Mouse (Mus musculus): Measurements from ENCODE around the gene 3830406C13Rik.

DNA sequence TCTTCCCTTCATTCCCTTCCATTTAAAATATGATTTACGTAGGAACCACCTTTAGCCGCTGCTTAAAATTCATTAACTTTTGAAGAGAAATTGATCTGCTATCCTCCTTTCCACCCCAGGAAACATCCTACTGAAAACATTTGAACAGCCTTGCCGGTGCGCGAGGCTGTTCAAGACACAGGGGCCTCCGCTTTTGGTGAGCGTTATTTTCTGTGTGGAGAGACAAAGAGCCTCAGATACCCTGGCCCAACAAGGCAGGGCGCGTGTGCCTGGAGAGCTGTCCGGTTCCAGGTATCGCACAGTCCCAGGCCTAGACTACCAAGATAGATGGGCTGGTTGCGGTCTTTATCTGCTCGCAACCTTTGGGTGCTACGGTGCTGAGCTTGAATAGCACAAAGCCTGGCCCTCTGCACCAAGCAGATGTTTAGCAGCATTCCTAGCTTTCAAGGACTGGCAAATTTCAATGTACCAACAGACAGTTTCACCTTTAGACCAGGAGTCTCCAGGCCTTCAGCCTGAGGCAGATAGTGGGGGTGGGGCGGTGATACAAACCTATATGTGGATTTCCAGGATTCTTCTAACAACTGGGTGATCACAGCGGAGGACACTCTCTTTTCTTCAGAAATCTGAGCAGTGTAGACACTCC, 66.4 kb downstream of the 3830406C13Rik start:
- TF ChIP-seq CTCF (IDR thresholded peaks at IDR 0.05; ENCODE audit: low read depth) (no peak), EP300 (IDR thresholded peaks at IDR 0.05; ENCODE audit: low read depth) (no peak)
